Comparison of ENCODE assay signal across 27 mouse cellular contexts in the genomic region with DNA sequence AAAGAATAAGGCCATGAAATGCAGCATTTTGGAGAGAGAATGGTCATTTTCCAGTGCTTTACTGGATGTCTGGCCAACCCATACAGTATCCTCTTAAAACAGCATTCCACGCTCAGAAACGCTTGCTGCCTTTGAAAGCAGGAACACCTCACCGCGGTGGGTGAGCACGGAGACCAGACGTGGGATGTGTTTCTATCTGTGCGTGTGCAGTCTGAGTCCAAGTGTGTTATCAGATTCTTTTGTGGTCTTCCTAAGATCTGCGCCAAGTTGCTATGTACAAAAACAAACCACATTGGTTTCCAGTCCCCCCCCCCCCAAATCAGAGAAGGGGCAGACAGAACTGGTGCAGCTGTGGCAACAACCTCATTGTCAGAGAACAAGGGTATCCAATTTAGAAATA.
A peak's percentile ranks its signal among the peaks of the same experiment; 100 is the strongest.
DNase-seq lines count a peak whose midpoint lies in the region; ATAC-seq and TF ChIP-seq lines count a peak whose summit lies in the region.
"Had no signal": no experiment of that assay in that cellular context is flagged by ENCODE, and none has a peak within 500 bp of the region (broad histone marks: within the 10 kb centered on the region; RNA-seq: fewer than 3 reads in every experiment).

No protein-coding gene starts in this region.

- H3K4me3 ChIP-seq in kidney, postnatal 0 days (replicated peaks; ENCODE audit: low read depth, low read length): no peak overlapping the region
- H3K4me3 ChIP-seq: embryonic facial prominence, embryonic 13.5 days; forebrain, embryonic 10.5 days; forebrain, embryonic 13.5 days; heart, embryonic 12.5 days; heart, embryonic 15.5 days; hindbrain, embryonic 10.5 days; hindbrain, embryonic 13.5 days; intestine, embryonic 15.5 days had no signal

- TF ChIP-seq POLR2A in brain, embryonic 14.5 days (IDR thresholded peaks at IDR 0.05; ENCODE audit: borderline replicate concordance, extremely low read depth, insufficient read depth, insufficient read length, poor library complexity, severe bottlenecking): no peak

- H3K9ac ChIP-seq in kidney, postnatal 0 days (ENCODE audit: low read depth, low read length): no peak overlapping the region
- H3K9ac ChIP-seq: embryonic facial prominence, embryonic 13.5 days; forebrain, embryonic 13.5 days; heart, embryonic 12.5 days; heart, embryonic 15.5 days; hindbrain, embryonic 13.5 days; intestine, embryonic 15.5 days had no signal

- DNase-seq in kidney, postnatal 0 days (ENCODE audit: low spot score): peak; percentile 36
- no peak for DNase-seq in kidney, adult 9 months
- DNase-seq in CD8-positive naive resting alpha-beta T cell, adult 2 months (ENCODE audit: low read depth in 2 of 2, low spot score in 2 of 2): peak; percentile 3 to 9
- DNase-seq in brain, embryonic 14.5 days (ENCODE audit: low read depth): peak; percentile 5
- no peak for DNase-seq in Muller cell, postnatal 12 days (ENCODE audit: inconsistent ontology term)
- DNase-seq in cerebellum, postnatal 10 days: no peak
- DNase-seq in layer of hippocampus, postnatal 10 days (ENCODE audit: low spot score in 2 of 2): no peak
- DNase-seq: adrenal gland, adult 2 months; adrenal gland, postnatal 14 days; cerebellum, adult 18-20 months; cerebellum, adult 9-10 months; cerebellum, postnatal 25 days; gastrocnemius, postnatal 10 days; gastrocnemius, postnatal 36 days; heart, postnatal 10 days; heart, postnatal 36 days had no signal

- no peaks in the 10 kb centered on the region for H3K27me3 ChIP-seq in kidney, postnatal 0 days (ENCODE audit: insufficient read depth, low read length)
- H3K27me3 ChIP-seq: embryonic facial prominence, embryonic 13.5 days; forebrain, embryonic 13.5 days; heart, embryonic 12.5 days; heart, embryonic 15.5 days; hindbrain, embryonic 13.5 days; intestine, embryonic 15.5 days had no signal

- no peak overlapping the region for H3K4me2 ChIP-seq in kidney, postnatal 0 days (ENCODE audit: low read length)
- H3K4me2 ChIP-seq: embryonic facial prominence, embryonic 13.5 days; forebrain, embryonic 13.5 days; heart, embryonic 12.5 days; heart, embryonic 15.5 days; hindbrain, embryonic 13.5 days; intestine, embryonic 15.5 days had no signal

- WGBS in kidney, postnatal 0 days: 54% methylated on average over 8 of the region's 8 CpGs

- no peak overlapping the region for H3K27ac ChIP-seq in kidney, postnatal 0 days
- H3K27ac ChIP-seq: embryonic facial prominence, embryonic 13.5 days; forebrain, embryonic 10.5 days; forebrain, embryonic 13.5 days; heart, embryonic 15.5 days; hindbrain, embryonic 10.5 days; hindbrain, embryonic 13.5 days; intestine, embryonic 15.5 days had no signal

- H3K36me3 ChIP-seq in kidney, postnatal 0 days (ENCODE audit: insufficient read depth, low read length): no peaks in the 10 kb centered on the region
- H3K36me3 ChIP-seq: embryonic facial prominence, embryonic 13.5 days; forebrain, embryonic 10.5 days; heart, embryonic 12.5 days; heart, embryonic 15.5 days; hindbrain, embryonic 10.5 days; hindbrain, embryonic 13.5 days; intestine, embryonic 15.5 days had no signal

- no peaks in the 10 kb centered on the region for H3K4me1 ChIP-seq in kidney, postnatal 0 days (replicated peaks; ENCODE audit: insufficient read depth, low read length)
- H3K4me1 ChIP-seq: forebrain, embryonic 13.5 days; heart, embryonic 12.5 days; heart, embryonic 15.5 days; hindbrain, embryonic 13.5 days; intestine, embryonic 15.5 days had no signal

- no peak for ATAC-seq in kidney, postnatal 0 days (replicated peaks; ENCODE audit: low FRiP score, low read depth)
- ATAC-seq in megakaryocyte progenitor cell, adult 5-6 weeks (replicated peaks; ENCODE audit: poor library complexity): 0 out of 2 replicates have a peak, but pooled peaks have one; percentile 11
- ATAC-seq: forebrain, embryonic 13.5 days; forebrain, embryonic 16.5 days; hindbrain, embryonic 16.5 days; intestine, embryonic 15.5 days had no signal

- TF ChIP-seq CTCF in kidney, postnatal 0 days (IDR thresholded peaks at IDR 0.05; ENCODE audit: low read depth): no peak
- no peak for TF ChIP-seq CTCF in brain, embryonic 14.5 days (IDR thresholded peaks at IDR 0.05; ENCODE audit: borderline replicate concordance, extremely low read depth, insufficient read depth, insufficient read length)

- H3K9me3 ChIP-seq in kidney, postnatal 0 days (replicated peaks; ENCODE audit: low read length): no peaks in the 10 kb centered on the region
- H3K9me3 ChIP-seq: embryonic facial prominence, embryonic 13.5 days; forebrain, embryonic 10.5 days; forebrain, embryonic 13.5 days; heart, embryonic 12.5 days; heart, embryonic 15.5 days; hindbrain, embryonic 10.5 days; hindbrain, embryonic 13.5 days; intestine, embryonic 15.5 days had no signal

Comparison
In these comparisons a context has a peak if more than half of its experiments do, and no peak if none do; other contexts are left out.
1. DNase-seq: peak in kidney, postnatal 0 days (single experiment), CD8-positive naive resting alpha-beta T cell, adult 2 months (2 of 2) and brain, embryonic 14.5 days (single experiment); none in kidney, adult 9 months (single experiment), Muller cell, postnatal 12 days (single experiment), cerebellum, postnatal 10 days (0 of 2) and layer of hippocampus, postnatal 10 days (0 of 2).